Mouse (Mus musculus): Measurements from ENCODE around the gene Gm11639. TPM values are rescaled to one million over a fixed set of nuclear protein-coding genes. Genes with fewer than 3 reads are reported as not detected.

Gm11639 gene
- total RNA-seq (2014; rRNA removed) (under 0.01 and 0.05 TPM in 2 replicates), polyA plus RNA-seq (2015; fragmentation: Nextera tagmentation; extraction: Ambion mirVana) (0.17 TPM in 1 of 2 replicates, not detected in the other)

GRCm38 (mm10) chr11:104685548-104685947 lies at the start of gene Gm11639:
Gene Gm11639, plus strand, starts transcription at chr11:104685707.
- no peaks in the 10 kb centered on the region for H3K9me3 ChIP-seq (ENCODE audit: low read length)
- H3K27me3 ChIP-seq (ENCODE audit: insufficient read depth, low read length): no peaks in the 10 kb centered on the region
- H3K27ac ChIP-seq (ENCODE audit: low read depth, low read length): no peak within 1 kb of the TSS
- no peak within 1 kb of the TSS for H3K9ac ChIP-seq
- H3K4me3 ChIP-seq (ENCODE audit: low read depth, low read length): no peak within 1 kb of the TSS
- no peaks in the 10 kb centered on the region for H3K4me1 ChIP-seq (ENCODE audit: insufficient read depth)
- TF ChIP-seq CTCF (IDR thresholded peaks at IDR 0.05; ENCODE audit: low read depth): no peak
- 0 out of 2 replicates have a peak within 1 kb of the TSS, but pooled peaks have one; percentile 9 for H3K4me2 ChIP-seq (ENCODE audit: low read depth)
- H3K36me3 ChIP-seq (ENCODE audit: insufficient read depth): no peaks in the 10 kb centered on the region
- 25% methylated on average over 23 of the region's 23 CpGs for WGBS
- no peak for ATAC-seq
- DNase-seq: no peak

- H3K36me3 ChIP-seq (ENCODE audit: insufficient read depth): no peaks in the 10 kb centered on the region
- WGBS: 95% methylated on average over 14 of the region's 14 CpGs
- H3K9ac ChIP-seq: no peak overlapping the region
- ATAC-seq: no peak
- H3K4me1 ChIP-seq (ENCODE audit: insufficient read depth): no peaks in the 10 kb centered on the region
- H3K4me2 ChIP-seq (ENCODE audit: low read depth): no peak overlapping the region
- H3K27me3 ChIP-seq (ENCODE audit: insufficient read depth, low read length): no peaks in the 10 kb centered on the region
- H3K9me3 ChIP-seq (ENCODE audit: low read length): no peaks in the 10 kb centered on the region
- no peak for DNase-seq
- no peak overlapping the region for H3K4me3 ChIP-seq (ENCODE audit: low read depth, low read length)
- TF ChIP-seq CTCF (IDR thresholded peaks at IDR 0.05; ENCODE audit: low read depth): no peak
- no peak overlapping the region for H3K27ac ChIP-seq (ENCODE audit: low read depth, low read length)
Observed at GRCm38 (mm10) chr11:104637010-104637409, 48.5 kb upstream of the Gm11639 start.

GRCm38 (mm10) chr11:104638006-104638405 lies 47.5 kb upstream of the Gm11639 start:
- Histone ChIP-seq H3K4me3 (ENCODE audit: low read depth, low read length) (no peak overlapping the region), H3K4me1 (ENCODE audit: insufficient read depth) (no peaks in the 10 kb centered on the region), H3K4me2 (ENCODE audit: low read depth) (no peak overlapping the region), H3K36me3 (ENCODE audit: insufficient read depth) (no peaks in the 10 kb centered on the region), H3K9ac (no peak overlapping the region), H3K27ac (ENCODE audit: low read depth, low read length) (no peak overlapping the region), H3K9me3 (ENCODE audit: low read length) (no peaks in the 10 kb centered on the region), H3K27me3 (ENCODE audit: insufficient read depth, low read length) (no peaks in the 10 kb centered on the region)
- 55% methylated on average over 5 of the region's 5 CpGs for WGBS
- DNase-seq: no peak
- no peak for ATAC-seq
- TF ChIP-seq CTCF (IDR thresholded peaks at IDR 0.05; ENCODE audit: low read depth): no peak

GRCm38 (mm10) chr11:104638906-104639305 lies 46.6 kb upstream of the Gm11639 start:
- Histone ChIP-seq H3K27ac (ENCODE audit: low read depth, low read length) (no peak overlapping the region), H3K4me1 (ENCODE audit: insufficient read depth) (no peaks in the 10 kb centered on the region), H3K27me3 (ENCODE audit: insufficient read depth, low read length) (no peaks in the 10 kb centered on the region), H3K36me3 (ENCODE audit: insufficient read depth) (no peaks in the 10 kb centered on the region), H3K4me2 (ENCODE audit: low read depth) (no peak overlapping the region), H3K9me3 (ENCODE audit: low read length) (no peaks in the 10 kb centered on the region), H3K9ac (no peak overlapping the region), H3K4me3 (ENCODE audit: low read depth, low read length) (no peak overlapping the region)
- TF ChIP-seq CTCF (IDR thresholded peaks at IDR 0.05; ENCODE audit: low read depth): no peak
- DNase-seq (no peak), ATAC-seq (no peak)
- whole genome bisulfite sequencing: 93% methylated on average over 2 of the region's 2 CpGs

- Histone ChIP-seq H3K27me3 (ENCODE audit: insufficient read depth, low read length) (no peaks in the 10 kb centered on the region), H3K4me1 (ENCODE audit: insufficient read depth) (no peaks in the 10 kb centered on the region), H3K27ac (ENCODE audit: low read depth, low read length) (no peak overlapping the region), H3K9ac (no peak overlapping the region), H3K36me3 (ENCODE audit: insufficient read depth) (no peaks in the 10 kb centered on the region), H3K9me3 (ENCODE audit: low read length) (no peaks in the 10 kb centered on the region), H3K4me2 (ENCODE audit: low read depth) (no peak overlapping the region), H3K4me3 (ENCODE audit: low read depth, low read length) (no peak overlapping the region)
- ATAC-seq (no peak), DNase-seq (no peak)
- no peak for TF ChIP-seq CTCF (IDR thresholded peaks at IDR 0.05; ENCODE audit: low read depth)
- 87% methylated on average over 9 of the region's 9 CpGs for WGBS
Observed at GRCm38 (mm10) chr11:104639634-104640033, 45.9 kb upstream of the Gm11639 start.

GRCm38 (mm10) chr11:104640894-104641293 lies 44.6 kb upstream of the Gm11639 start:
- Histone ChIP-seq H3K4me2 (ENCODE audit: low read depth) (no peak overlapping the region), H3K4me1 (ENCODE audit: insufficient read depth) (no peaks in the 10 kb centered on the region), H3K4me3 (ENCODE audit: low read depth, low read length) (no peak overlapping the region), H3K9me3 (ENCODE audit: low read length) (no peaks in the 10 kb centered on the region), H3K36me3 (ENCODE audit: insufficient read depth) (no peaks in the 10 kb centered on the region), H3K27ac (ENCODE audit: low read depth, low read length) (no peak overlapping the region), H3K9ac (no peak overlapping the region), H3K27me3 (ENCODE audit: insufficient read depth, low read length) (no peaks in the 10 kb centered on the region)
- ATAC-seq: no peak
- no peak for DNase-seq
- TF ChIP-seq CTCF (IDR thresholded peaks at IDR 0.05; ENCODE audit: low read depth): no peak
- 79% methylated on average over 10 of the region's 10 CpGs for WGBS

- Histone ChIP-seq H3K36me3 (ENCODE audit: insufficient read depth) (no peaks in the 10 kb centered on the region), H3K9ac (no peak overlapping the region), H3K27me3 (ENCODE audit: insufficient read depth, low read length) (no peaks in the 10 kb centered on the region), H3K9me3 (ENCODE audit: low read length) (no peaks in the 10 kb centered on the region), H3K4me2 (ENCODE audit: low read depth) (no peak overlapping the region), H3K27ac (ENCODE audit: low read depth, low read length) (no peak overlapping the region), H3K4me1 (ENCODE audit: insufficient read depth) (no peaks in the 10 kb centered on the region), H3K4me3 (ENCODE audit: low read depth, low read length) (no peak overlapping the region)
- ATAC-seq (no peak), DNase-seq (no peak)
- WGBS: 86% methylated on average over 4 of the region's 4 CpGs
- no peak for TF ChIP-seq CTCF (IDR thresholded peaks at IDR 0.05; ENCODE audit: low read depth)
Observed at GRCm38 (mm10) chr11:104643236-104643635, 42.3 kb upstream of the Gm11639 start.
